Mouse (Mus musculus) c-Kit-positive CD71-negative TER-119-negative erythroid progenitor cells, embryonic 14.5 days (primary cell): ENCODE results near the gene Vamp2.

ENCODE experiments used
- DNase-seq: peaks from one replicate; pipeline ENCODE4 v3.0.0-alpha.2; 2013; ENCODE audit warnings: low read depth

Vamp2 gene

DNA sequence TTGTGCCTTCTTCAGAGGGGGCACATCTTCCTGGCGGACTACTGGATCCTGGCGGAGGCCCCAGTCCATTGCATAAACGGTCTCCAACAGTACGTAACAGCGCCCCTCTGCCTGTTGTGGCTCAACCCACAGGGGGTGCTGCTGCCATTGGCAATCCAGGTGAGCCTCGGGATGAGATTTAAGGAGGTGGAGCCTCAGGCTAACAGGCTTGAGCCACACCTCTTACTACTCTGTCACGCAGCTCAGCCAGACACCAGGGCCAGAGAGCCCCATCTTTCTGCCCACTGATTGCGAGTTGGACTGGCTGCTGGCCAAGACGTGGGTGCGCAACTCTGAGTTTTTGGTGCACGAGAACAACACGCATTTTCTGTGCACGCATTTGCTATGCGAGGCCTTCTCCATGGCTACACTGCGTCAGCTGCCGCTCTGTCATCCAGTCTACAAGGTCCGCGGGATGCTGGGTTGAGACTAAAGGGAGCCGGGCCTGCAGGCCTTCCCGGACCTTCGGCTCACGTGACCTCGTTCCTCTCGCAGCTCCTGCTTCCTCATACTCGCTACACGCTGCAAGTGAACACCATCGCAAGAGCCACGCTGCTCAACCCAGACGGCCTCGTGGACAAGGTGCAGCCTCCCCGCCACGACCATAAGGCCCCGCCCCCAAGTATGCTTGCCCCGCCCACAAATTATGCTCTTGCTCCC is 45.8 kb downstream of the Vamp2 start:
- DNase-seq: no peak

DNA sequence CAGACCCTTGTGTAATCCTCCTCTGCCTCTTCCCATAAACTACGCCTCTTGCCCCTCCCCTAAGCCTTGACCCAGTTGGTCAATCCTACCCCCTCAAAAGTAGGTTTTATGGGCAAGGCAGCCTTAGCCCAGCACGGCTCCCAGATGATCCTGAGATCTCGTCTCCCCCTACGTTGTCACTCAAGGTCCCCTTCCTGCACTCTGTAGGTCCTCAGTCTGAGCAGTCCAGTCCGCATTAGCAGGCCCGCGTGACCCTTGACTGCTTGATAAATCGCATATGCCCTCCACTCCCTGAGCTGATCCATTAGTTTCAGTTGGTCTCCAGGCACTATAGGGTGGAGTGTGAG is 46.3 kb downstream of the Vamp2 start:
- DNase-seq: no peak

DNA sequence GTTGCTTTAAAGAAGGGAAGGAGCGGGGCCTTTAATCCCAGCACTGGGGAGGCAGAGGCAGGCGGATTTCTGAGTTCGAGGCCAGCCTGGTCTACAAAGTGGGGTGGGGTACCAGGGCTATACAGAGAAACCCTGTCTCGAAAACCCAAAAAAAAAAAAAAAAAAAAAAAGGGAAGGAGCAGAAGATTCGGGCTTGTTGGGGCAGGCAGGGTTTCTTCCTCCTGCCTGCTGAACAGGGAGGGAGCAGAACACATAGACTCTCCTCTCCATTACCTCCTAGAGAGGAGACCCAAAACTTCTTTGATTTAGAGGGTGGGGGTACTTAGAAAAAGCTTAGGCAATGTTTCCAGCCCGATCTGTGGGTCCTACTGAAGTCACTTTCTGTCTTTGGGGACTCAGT is 47.1 kb downstream of the Vamp2 start:
- DNase-seq: no peak
